Mouse (Mus musculus) liver, adult 2 months (tissue): Measurements from ENCODE around the gene Tmem212. TPM values are rescaled to one million over a fixed set of nuclear protein-coding genes. Genes with fewer than 3 reads are reported as not detected.

ENCODE experiments used
- DNase-seq: peaks from one replicate; pipeline ENCODE4 v3.0.0-alpha.2; 2011; ENCODE audit warnings: low read depth, low spot score; ENCODE audit errors: extremely low read depth
- H3K27ac ChIP-seq: fragments of 200-500 bp; replicated peaks from 2 replicates; pipeline ENCODE4 v1.5.1; 2012; ENCODE audit warnings: low read depth, mild to moderate bottlenecking, control low read depth, inconsistent platforms, low read length; ENCODE audit not compliant: insufficient read depth
- H3K27me3 ChIP-seq: fragments of 200-500 bp; 2 replicates; pipeline ENCODE4 v1.6.1; 2012; ENCODE audit warnings: mild to moderate bottlenecking, moderate library complexity, low read length, inconsistent platforms; ENCODE audit not compliant: control insufficient read depth, insufficient read depth
- H3K36me3 ChIP-seq: fragments of 200-500 bp; 2 replicates; pipeline ENCODE4 v1.6.1; 2012; ENCODE audit warnings: low read length, inconsistent platforms; ENCODE audit not compliant: control insufficient read depth, insufficient read depth
- H3K4me1 ChIP-seq: fragments of 200-500 bp; 2 replicates; pipeline ENCODE4 v1.6.1; 2011; ENCODE audit warnings: low read length; ENCODE audit not compliant: control insufficient read depth, insufficient read depth
- H3K4me3 ChIP-seq: fragments of 200-500 bp; 2 replicates; pipeline ENCODE4 v1.5.1; 2011; ENCODE audit warnings: low read depth, mild to moderate bottlenecking, control low read depth, low read length, moderate library complexity; ENCODE audit not compliant: insufficient read depth
- H3K79me2 ChIP-seq: fragments of 200-500 bp; 2 replicates; pipeline ENCODE4 v1.6.1; 2012; ENCODE audit warnings: inconsistent platforms, mild to moderate bottlenecking, low read length, moderate library complexity; ENCODE audit not compliant: control insufficient read depth, insufficient read depth
- H3K9ac ChIP-seq: fragments of 200-500 bp; 2 replicates; pipeline ENCODE4 v1.6.1; 2012; ENCODE audit warnings: low read depth, mild to moderate bottlenecking, control low read depth, inconsistent platforms, low read length
- CTCF ChIP-seq: fragments of 200-500 bp; IDR thresholded peaks from 2 replicates; pipeline ENCODE4 v1.5.1; 2011; ENCODE audit warnings: low read depth, low read length, control low read depth
- POLR2A ChIP-seq: fragments of 200-500 bp; IDR thresholded peaks from 2 replicates; pipeline ENCODE4 v1.6.1; 2011; ENCODE audit warnings: low read length, control low read depth; ENCODE audit not compliant: insufficient read depth; ENCODE audit errors: extremely low read depth
- WGBS: fragments of 180-500 bp; shearing (Covaris S2); methylation state at CpG from one replicate; pipeline ENCODE4 v1.1.7; 2018; 5-methylcytosine and 5-hydroxymethylcytosine counted together
- polyA plus RNA-seq: library from polyadenylated mRNA; depleted of rRNA; stranded (reverse); fragments of >200 nt; gene quantifications from 2 replicates; pipeline ENCODE4 v1.2.3, GENCODE M21; 2012
- total RNA-seq: library from RNA; depleted of rRNA; stranded (reverse); fragments of >200 nt; gene quantifications from 2 replicates; pipeline ENCODE4 v1.2.3, GENCODE M21; 2014

The Tmem212 gene
- total and polyA plus RNA-seq, 2 experiments, result not detected

- Histone ChIP-seq H3K9ac (no peak overlapping the region), H3K79me2 (no peaks in the 10 kb centered on the region), H3K27me3 (no peaks in the 10 kb centered on the region), H3K4me1 (no peaks in the 10 kb centered on the region), H3K36me3 (no peaks in the 10 kb centered on the region), H3K27ac (no peak overlapping the region), H3K4me3 (no peak overlapping the region)
- WGBS, result 83% methylated on average over 5 of the region's 5 CpGs
- TF ChIP-seq POLR2A (no peak), CTCF (no peak)
- no peak for DNase-seq
Measured at GRCm38 (mm10) chr3:27842856-27843255, 53.3 kb downstream of the Tmem212 start.

GRCm38 (mm10) chr3:27840311-27840710 is 55.9 kb downstream of the Tmem212 start:
- Histone ChIP-seq H3K9ac (no peak overlapping the region), H3K4me1 (no peaks in the 10 kb centered on the region), H3K27me3 (no peaks in the 10 kb centered on the region), H3K27ac (no peak overlapping the region), H3K79me2 (no peaks in the 10 kb centered on the region), H3K4me3 (no peak overlapping the region), H3K36me3 (no peaks in the 10 kb centered on the region)
- TF ChIP-seq POLR2A, result no peak
- TF ChIP-seq CTCF, result no peak
- DNase-seq, result no peak
- WGBS, result 77% methylated on average over 9 of the region's 9 CpGs

DNA sequence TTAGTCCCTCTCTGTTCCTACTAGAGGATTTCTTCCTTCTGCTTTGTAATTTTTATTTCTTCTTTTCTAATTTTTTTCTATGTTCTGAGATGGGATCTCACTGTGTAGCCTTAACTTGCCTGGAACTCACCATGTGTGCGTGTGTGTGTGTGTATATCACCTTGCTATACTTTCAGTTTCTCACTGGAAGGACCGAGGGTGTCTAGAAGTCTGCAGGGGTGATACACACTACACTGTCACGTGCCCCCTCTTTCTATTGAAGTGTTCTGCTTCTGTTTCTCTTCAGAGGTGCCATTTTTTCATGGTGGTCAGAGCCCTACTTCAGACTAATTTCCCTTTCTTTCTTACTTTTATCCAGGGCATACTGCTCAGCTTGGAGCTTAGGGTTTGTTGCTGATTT is 56.4 kb downstream of the Tmem212 start:
- H3K9ac ChIP-seq, result no peak overlapping the region
- 67% methylated on average over 3 of the region's 3 CpGs for WGBS

DNA sequence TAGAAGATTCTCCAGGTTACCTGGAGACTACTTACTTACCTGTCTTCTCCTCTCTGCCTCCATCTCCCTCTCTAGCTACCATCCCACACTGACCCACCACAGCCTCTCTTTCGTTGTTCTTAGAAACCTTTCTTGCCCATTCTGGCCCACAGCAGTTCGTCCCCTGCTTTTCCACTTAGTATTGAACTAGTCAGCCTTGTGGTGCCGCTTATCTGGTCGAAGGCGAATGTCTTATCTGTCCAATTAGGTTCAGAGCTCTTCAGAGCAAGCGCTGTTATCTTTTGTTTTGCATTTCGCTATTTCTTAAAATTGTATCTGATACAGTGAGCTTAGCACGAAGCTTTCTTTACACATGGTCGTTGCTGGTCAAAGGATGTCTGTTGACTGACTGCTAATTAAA is 56.9 kb downstream of the Tmem212 start:
- no peak for TF ChIP-seq POLR2A
- no peak for TF ChIP-seq CTCF
- Histone ChIP-seq H3K36me3 (no peaks in the 10 kb centered on the region), H3K4me1 (no peaks in the 10 kb centered on the region), H3K27me3 (no peaks in the 10 kb centered on the region), H3K4me3 (no peak overlapping the region), H3K79me2 (no peaks in the 10 kb centered on the region), H3K27ac (no peak overlapping the region), H3K9ac (no peak overlapping the region)
- no peak for DNase-seq
- 71% methylated on average over 9 of the region's 9 CpGs for WGBS

More for the DNA sequence above, 56.4 kb downstream of the Tmem212 start:
- Histone ChIP-seq H3K27me3 (no peaks in the 10 kb centered on the region), H3K4me1 (no peaks in the 10 kb centered on the region), H3K36me3 (no peaks in the 10 kb centered on the region), H3K27ac (no peak overlapping the region), H3K79me2 (no peaks in the 10 kb centered on the region), H3K4me3 (no peak overlapping the region)
- TF ChIP-seq CTCF, result no peak
- no peak for TF ChIP-seq POLR2A
- DNase-seq, result no peak

- no peaks in the 10 kb centered on the region for H3K4me1 ChIP-seq
- H3K27ac ChIP-seq, result no peak overlapping the region
- H3K4me3 ChIP-seq, result no peak overlapping the region
- WGBS, result 95% methylated on average over 3 of the region's 3 CpGs
- DNase-seq, result no peak
- no peak for TF ChIP-seq CTCF
- H3K27me3 ChIP-seq, result no peaks in the 10 kb centered on the region
- H3K9ac ChIP-seq, result no peak overlapping the region
- H3K79me2 ChIP-seq, result no peaks in the 10 kb centered on the region
- H3K36me3 ChIP-seq, result no peaks in the 10 kb centered on the region
Measured at GRCm38 (mm10) chr3:27836297-27836696, 59.9 kb downstream of the Tmem212 start.

GRCm38 (mm10) chr3:27835786-27836185 is 60.4 kb downstream of the Tmem212 start:
- H3K4me1 ChIP-seq, result no peaks in the 10 kb centered on the region
- no peaks in the 10 kb centered on the region for H3K79me2 ChIP-seq
- no peak overlapping the region for H3K9ac ChIP-seq
- 95% methylated on average over 8 of the region's 8 CpGs for WGBS
- DNase-seq, result no peak
- H3K27ac ChIP-seq, result no peak overlapping the region
- no peaks in the 10 kb centered on the region for H3K36me3 ChIP-seq
- H3K4me3 ChIP-seq, result no peak overlapping the region
- no peaks in the 10 kb centered on the region for H3K27me3 ChIP-seq
- TF ChIP-seq POLR2A (no peak), CTCF (no peak)
